Mouse (Mus musculus): ENCODE data around the gene Slc6a3.

GRCm38 (mm10) chr13:73516886-73517285 is 19.7 kb upstream of the Slc6a3 start:
- TF ChIP-seq POLR2A (IDR thresholded peaks at IDR 0.05; ENCODE audit: insufficient read length, low read depth), result no peak
- no peak for TF ChIP-seq MAX (IDR thresholded peaks at IDR 0.05; ENCODE audit: low read depth)
- no peak for TF ChIP-seq MYOG (IDR thresholded peaks at IDR 0.05; ENCODE audit: control insufficient read depth in 1 of 3, insufficient read depth in 1 of 3, insufficient read length in 2 of 3, low read depth in 2 of 3)
- TF ChIP-seq CEBPB (IDR thresholded peaks at IDR 0.05; ENCODE audit: insufficient read depth, poor library complexity, severe bottlenecking), result no peak
- no peak for TF ChIP-seq MYOD1 (IDR thresholded peaks at IDR 0.05; ENCODE audit: control insufficient read depth in 1 of 3, insufficient read length in 2 of 3, low read depth in 2 of 3)
- TF ChIP-seq E2F4 (IDR thresholded peaks at IDR 0.05; ENCODE audit: insufficient read depth), result no peak
- no peak for TF ChIP-seq REST (IDR thresholded peaks at IDR 0.05; ENCODE audit: insufficient read depth, insufficient read length)

Data from myocyte (in vitro differentiated cells).